Mouse (Mus musculus): ENCODE data around the gene Gzme. TPM values are rescaled to one million over a fixed set of nuclear protein-coding genes. Genes with fewer than 3 reads are reported as not detected.

Gene Gzme
- not detected for total RNA-seq (2023)

DNA sequence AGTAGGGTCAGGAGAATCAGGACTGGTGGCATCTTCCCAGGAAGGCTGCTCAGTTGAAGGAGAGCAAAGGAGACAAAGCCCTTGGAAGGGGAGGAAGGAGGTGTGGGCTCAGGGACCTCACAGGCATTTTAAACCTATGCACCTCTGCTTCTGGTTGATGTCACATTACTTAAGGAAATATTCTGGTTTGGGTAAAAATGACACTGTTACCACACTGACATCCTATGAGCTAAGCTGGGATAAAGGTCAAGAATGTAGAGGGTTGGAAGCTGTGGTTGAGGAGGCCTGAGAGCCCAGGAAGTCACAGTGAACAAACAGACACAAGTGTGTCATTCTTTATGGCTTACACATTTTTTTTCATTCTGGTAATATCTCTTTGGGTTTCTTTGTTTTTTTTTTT, at the start of gene Gzme:
Gzme (minus strand) TSS at position 101 of the 400 bp plus-strand sequence.

DNA sequence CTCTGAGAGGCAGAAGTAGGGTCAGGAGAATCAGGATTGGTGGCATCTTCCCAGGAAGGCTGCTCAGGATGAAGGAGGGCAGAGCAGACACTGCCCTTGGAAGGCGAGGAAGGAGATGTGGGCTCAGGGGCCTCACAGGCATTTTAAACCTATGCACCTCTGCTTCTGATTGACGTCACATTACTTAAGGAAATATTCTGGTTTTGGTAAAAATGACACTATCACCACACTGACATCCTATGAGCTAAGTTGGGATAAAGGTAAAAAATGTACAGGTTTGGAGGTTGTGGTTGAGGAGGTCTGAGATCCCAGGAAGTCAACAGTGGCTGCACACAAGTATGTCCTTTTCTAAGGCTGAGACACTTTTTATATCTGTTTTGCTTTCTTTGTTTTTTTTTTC, 39.1 kb upstream of the Gzme start, which contains the start of gene Gzmg:
Gzmg (minus strand) TSS at position 101 of the 400 bp plus-strand sequence.

GRCm38 (mm10) chr14:56132508-56132907, 12.1 kb upstream of the Gzme start, which contains the start of gene Gzmd:
Gzmd (minus strand) TSS chr14:56132608.

GRCm38 (mm10) chr14:56102386-56102785, 18.0 kb downstream of the Gzme start, which contains the start of gene Ctsg:
Ctsg (minus strand) TSS chr14:56102574.

GRCm38 (mm10) chr14:56085167-56085566, 35.3 kb downstream of the Gzme start, which contains the start of gene Mcpt8:
Mcpt8 (minus strand) TSS chr14:56085273.

Other genes with a start within 250 kb of the Gzme start
- 1 to 10 TPM in 1 of 2 experiments, under 1 TPM in 1; 0.53 to 1.3 TPM for gene Cbln3, start 236.2 kb downstream of the Gzme start, total RNA-seq (2023)
- 10 to 100 TPM; 62.4 to 74.0 TPM for gene Khnyn, start 235.7 kb downstream of the Gzme start, total RNA-seq (2023)
- 1 to 10 TPM; 1.9 to 2.5 TPM for gene Sdr39u1, start 220.3 kb downstream of the Gzme start, total RNA-seq (2023)
- not detected for gene Cma1, start 175.9 kb downstream of the Gzme start, total RNA-seq (2023)
- gene Cma2, start 169.6 kb downstream of the Gzme start, total RNA-seq (2023): not detected
- not detected for gene Mcpt1, start 102.7 kb downstream of the Gzme start, total RNA-seq (2023)
- gene Mcpt9, start 90.1 kb downstream of the Gzme start, total RNA-seq (2023): not detected
- gene Mcpt2, start 78.6 kb downstream of the Gzme start, total RNA-seq (2023): not detected
- gene Mcpt4, start 58.3 kb downstream of the Gzme start, total RNA-seq (2023): not detected
- gene Mcpt8, start 35.4 kb downstream of the Gzme start, total RNA-seq (2023): 100 to 1,000 TPM; 119 to 162 TPM
- 100 to 1,000 TPM; 187 to 200 TPM for gene Ctsg, start 18.1 kb downstream of the Gzme start, total RNA-seq (2023)
- gene Gzmd, start 12.0 kb upstream of the Gzme start, total RNA-seq (2023): not detected
- gene Gzmg, start 39.0 kb upstream of the Gzme start, total RNA-seq (2023): not detected
- not detected for gene Gzmn, start 54.0 kb upstream of the Gzme start, total RNA-seq (2023)
- gene Gzmf, start 90.8 kb upstream of the Gzme start, total RNA-seq (2023): not detected
- not detected for gene Gzmc, start 114.0 kb upstream of the Gzme start, total RNA-seq (2023)
- gene Gzmb, start 141.6 kb upstream of the Gzme start, total RNA-seq (2023): not detected
- not detected for gene Atp12a, start 244.4 kb upstream of the Gzme start, total RNA-seq (2023)